Mouse (Mus musculus) midbrain, embryonic 16.5 days (tissue): ENCODE measurements at regions not wholly inside any gene's neighbourhood (a gene's known extent, or its start where the extent isn't known, plus 50 kb on each side); places are given as distances from the start of the nearest gene placed in this dataset.

ENCODE experiments used
- ATAC-seq: fragments of 200-750 bp; cut with Nextera tagmentation; 2 replicates; pipeline ENCODE4 v1.8.0; 2017; ENCODE audit warnings: moderate TSS enrichment
- H3K27ac ChIP-seq: fragments of 300-500 bp; sonication (generic); 2 replicates; pipeline ENCODE4 v1.5.1; 2014; ENCODE audit warnings: mild to moderate bottlenecking, low read length, mixed read lengths
- H3K27me3 ChIP-seq: fragments of 300-500 bp; sonication (generic); 2 replicates; pipeline ENCODE4 v1.6.1; 2014; ENCODE audit warnings: low read depth, low read length, mixed read lengths; ENCODE audit not compliant: control insufficient read depth, insufficient read depth
- H3K36me3 ChIP-seq: fragments of 300-500 bp; sonication (generic); 2 replicates; pipeline ENCODE4 v1.6.1; 2014; ENCODE audit warnings: mild to moderate bottlenecking, low read length, moderate library complexity, mixed read lengths; ENCODE audit not compliant: control insufficient read depth, insufficient read depth
- H3K4me1 ChIP-seq: fragments of 300-500 bp; sonication (generic); 2 replicates; pipeline ENCODE4 v1.6.1; 2014; ENCODE audit warnings: mild to moderate bottlenecking, low read length, mixed read lengths; ENCODE audit not compliant: control insufficient read depth, insufficient read depth
- H3K4me2 ChIP-seq: fragments of 300-500 bp; sonication (generic); 2 replicates; pipeline ENCODE4 v1.6.1; 2014; ENCODE audit warnings: mild to moderate bottlenecking, low read length, mixed read lengths
- H3K4me3 ChIP-seq: fragments of 300-500 bp; sonication (generic); 2 replicates; pipeline ENCODE4 v1.5.1; 2014; ENCODE audit warnings: low read depth, mild to moderate bottlenecking, low read length, moderate library complexity, mixed read lengths
- H3K9ac ChIP-seq: fragments of 300-500 bp; sonication (generic); 2 replicates; pipeline ENCODE4 v1.6.1; 2014; ENCODE audit warnings: low read depth, low read length, mixed read lengths
- H3K9me3 ChIP-seq: fragments of 300-500 bp; sonication (generic); replicated peaks from 2 replicates; pipeline ENCODE4 v1.6.1; 2014; ENCODE audit warnings: mild to moderate bottlenecking, low read length, mixed read lengths; ENCODE audit not compliant: control insufficient read depth, poor library complexity, severe bottlenecking
- WGBS: fragments of 180-500 bp; shearing (Covaris S2); extraction: QIAGEN DNeasy Blood & Tissue Kit; methylation state at CpG from one replicate; pipeline ENCODE4 v1.1.7; 2014; 5-methylcytosine and 5-hydroxymethylcytosine counted together

- H3K4me2 ChIP-seq: no peak overlapping the region
- H3K27ac ChIP-seq: no peak overlapping the region
- H3K36me3 ChIP-seq: no peaks in the 10 kb centered on the region
- no peaks in the 10 kb centered on the region for H3K27me3 ChIP-seq
- no peaks in the 10 kb centered on the region for H3K4me1 ChIP-seq
- no peaks in the 10 kb centered on the region for H3K9me3 ChIP-seq
- H3K9ac ChIP-seq: no peak overlapping the region
- H3K4me3 ChIP-seq: no peak overlapping the region
- no peak for ATAC-seq
- 82% methylated on average over 4 of the region's 4 CpGs for whole genome bisulfite sequencing
Observed at GRCm38 (mm10) chr3:29890764-29891163, 657.0 kb downstream of the Mecom start.

- H3K9ac ChIP-seq: no peak overlapping the region
- H3K4me2 ChIP-seq: no peak overlapping the region
- ATAC-seq: no peak
- no peak overlapping the region for H3K27ac ChIP-seq
- H3K36me3 ChIP-seq: no peaks in the 10 kb centered on the region
- no peaks in the 10 kb centered on the region for H3K4me1 ChIP-seq
- no peaks in the 10 kb centered on the region for H3K9me3 ChIP-seq
- WGBS: 64% methylated on average over 1 of the region's 1 CpGs
- H3K4me3 ChIP-seq: no peak overlapping the region
- H3K27me3 ChIP-seq: no peaks in the 10 kb centered on the region
Observed at GRCm38 (mm10) chr3:29890286-29890685, 657.5 kb downstream of the Mecom start.

GRCm38 (mm10) chr3:29889638-29890037 lies 658.2 kb downstream of the Mecom start:
- no peaks in the 10 kb centered on the region for H3K9me3 ChIP-seq
- no peak overlapping the region for H3K9ac ChIP-seq
- ATAC-seq: no peak
- H3K4me1 ChIP-seq: no peaks in the 10 kb centered on the region
- H3K27ac ChIP-seq: no peak overlapping the region
- 91% methylated on average over 2 of the region's 2 CpGs for WGBS
- no peaks in the 10 kb centered on the region for H3K36me3 ChIP-seq
- H3K4me2 ChIP-seq: no peak overlapping the region
- no peak overlapping the region for H3K4me3 ChIP-seq
- H3K27me3 ChIP-seq: no peaks in the 10 kb centered on the region

GRCm38 (mm10) chr3:29879966-29880365 lies 667.8 kb downstream of the Mecom start:
- no peak overlapping the region for H3K4me2 ChIP-seq
- no peak overlapping the region for H3K4me3 ChIP-seq
- no peaks in the 10 kb centered on the region for H3K36me3 ChIP-seq
- H3K27ac ChIP-seq: no peak overlapping the region
- no peak overlapping the region for H3K9ac ChIP-seq
- no peaks in the 10 kb centered on the region for H3K4me1 ChIP-seq
- H3K9me3 ChIP-seq: no peaks in the 10 kb centered on the region
- WGBS: 66% methylated on average over 3 of the region's 3 CpGs
- ATAC-seq: no peak
- no peaks in the 10 kb centered on the region for H3K27me3 ChIP-seq

GRCm38 (mm10) chr3:29875768-29876167 lies 672.0 kb downstream of the Mecom start:
- no peak overlapping the region for H3K4me2 ChIP-seq
- no peak overlapping the region for H3K27ac ChIP-seq
- no peaks in the 10 kb centered on the region for H3K27me3 ChIP-seq
- ATAC-seq: no peak
- no peaks in the 10 kb centered on the region for H3K36me3 ChIP-seq
- WGBS: 54% methylated on average over 5 of the region's 5 CpGs
- no peaks in the 10 kb centered on the region for H3K9me3 ChIP-seq
- no peak overlapping the region for H3K9ac ChIP-seq
- H3K4me1 ChIP-seq: no peaks in the 10 kb centered on the region
- H3K4me3 ChIP-seq: no peak overlapping the region

- no peak overlapping the region for H3K4me3 ChIP-seq
- 88% methylated on average over 4 of the region's 4 CpGs for WGBS
Observed at GRCm38 (mm10) chr3:29862437-29862836, 685.4 kb downstream of the Mecom start.

GRCm38 (mm10) chr3:29852465-29852864 lies 695.3 kb downstream of the Mecom start:
- Histone ChIP-seq H3K36me3 (no peaks in the 10 kb centered on the region), H3K27me3 (no peaks in the 10 kb centered on the region), H3K9me3 (no peaks in the 10 kb centered on the region), H3K4me2 (no peak overlapping the region), H3K9ac (no peak overlapping the region), H3K4me3 (no peak overlapping the region), H3K4me1 (no peaks in the 10 kb centered on the region), H3K27ac (no peak overlapping the region)
- 16% methylated on average over 3 of the region's 3 CpGs for WGBS
- no peak for ATAC-seq

More at GRCm38 (mm10) chr3:29862437-29862836, 685.4 kb downstream of the Mecom start:
- Histone ChIP-seq H3K27me3 (no peaks in the 10 kb centered on the region), H3K36me3 (no peaks in the 10 kb centered on the region), H3K27ac (no peak overlapping the region), H3K4me1 (no peaks in the 10 kb centered on the region), H3K9ac (no peak overlapping the region), H3K4me2 (no peak overlapping the region), H3K9me3 (no peaks in the 10 kb centered on the region)
- no peak for ATAC-seq

- Histone ChIP-seq H3K9ac (no peak overlapping the region), H3K27me3 (no peaks in the 10 kb centered on the region), H3K4me2 (no peak overlapping the region), H3K9me3 (no peaks in the 10 kb centered on the region), H3K4me3 (no peak overlapping the region), H3K27ac (no peak overlapping the region), H3K4me1 (no peaks in the 10 kb centered on the region), H3K36me3 (no peaks in the 10 kb centered on the region)
- WGBS: 77% methylated on average over 4 of the region's 4 CpGs
- ATAC-seq: no peak
Observed at GRCm38 (mm10) chr3:29835432-29835831, 712.4 kb downstream of the Mecom start.

- no peaks in the 10 kb centered on the region for H3K4me1 ChIP-seq
- no peak overlapping the region for H3K4me3 ChIP-seq
- no peak overlapping the region for H3K4me2 ChIP-seq
- H3K36me3 ChIP-seq: no peaks in the 10 kb centered on the region
- no peak overlapping the region for H3K27ac ChIP-seq
- H3K9me3 ChIP-seq: no peaks in the 10 kb centered on the region
- no peak for ATAC-seq
- H3K9ac ChIP-seq: no peak overlapping the region
- H3K27me3 ChIP-seq: no peaks in the 10 kb centered on the region
- 48% methylated on average over 2 of the region's 2 CpGs for WGBS
Observed at GRCm38 (mm10) chr3:29834884-29835283, 712.9 kb downstream of the Mecom start.

- Histone ChIP-seq H3K4me3 (no peak overlapping the region), H3K4me1 (no peaks in the 10 kb centered on the region), H3K4me2 (no peak overlapping the region), H3K27ac (no peak overlapping the region), H3K9me3 (no peaks in the 10 kb centered on the region), H3K36me3 (no peaks in the 10 kb centered on the region), H3K27me3 (no peaks in the 10 kb centered on the region), H3K9ac (no peak overlapping the region)
- ATAC-seq: no peak
- WGBS: 87% methylated on average over 1 of the region's 1 CpGs
Observed at GRCm38 (mm10) chr3:29831346-29831745, 716.5 kb downstream of the Mecom start.
